Mouse (Mus musculus): Measurements from ENCODE around the gene Mrrf.

DNA sequence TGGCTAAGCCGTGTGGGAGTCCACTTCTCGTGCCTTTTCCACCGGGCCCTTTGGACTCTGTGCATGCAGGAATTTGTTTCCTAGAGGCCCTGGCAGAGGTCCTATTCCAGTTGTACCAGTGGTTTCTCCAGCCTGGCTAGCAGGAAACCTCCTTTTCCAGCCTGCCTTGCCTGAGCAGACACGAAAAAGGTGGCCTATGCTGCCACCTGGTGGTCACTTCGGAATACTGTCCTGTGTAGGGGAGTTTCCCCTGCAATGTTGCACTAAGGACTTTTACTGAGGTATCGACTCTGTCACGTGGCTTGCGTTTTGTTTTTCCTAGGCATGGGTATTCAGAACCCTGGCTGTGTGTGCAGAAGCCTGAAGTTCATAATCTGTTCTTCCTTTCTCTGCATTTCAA lies 77.8 kb downstream of the Mrrf start:
- peak; percentile 63; the same call in 1 of the 2 replicates for TF ChIP-seq CTCF (IDR thresholded peaks at IDR 0.05; ENCODE audit: low read depth, low read length)
- no peak for TF ChIP-seq GATA2 (IDR thresholded peaks at IDR 0.05; ENCODE audit: borderline replicate concordance, low read depth, low read length)
- no peak for TF ChIP-seq GATA1 (IDR thresholded peaks at IDR 0.05; ENCODE audit: borderline replicate concordance, low read length)

All from G1E (cell line).